Mouse (Mus musculus) heart, adult 2 months (tissue): ENCODE data around the gene Tuba1c. TPM values are rescaled to one million over a fixed set of nuclear protein-coding genes. Genes with fewer than 3 reads are reported as not detected.

Source experiments
- DNase-seq, 2 experiments: peaks; one replicate each; pipeline ENCODE4 v3.0.0; 2021
- H3K27ac ChIP-seq: fragments of 200-600 bp; 2 replicates; pipeline ENCODE4 v1.8.1; 2022
- H3K27me3 ChIP-seq: fragments of 200-500 bp; 2 replicates; pipeline ENCODE4 v1.6.1; 2012; ENCODE audit warnings: mild to moderate bottlenecking, low read length, inconsistent platforms, mixed read lengths; ENCODE audit not compliant: control insufficient read depth, insufficient read depth
- H3K36me3 ChIP-seq: fragments of 200-500 bp; 2 replicates; pipeline ENCODE4 v1.6.1; 2012; ENCODE audit warnings: low read length, inconsistent platforms; ENCODE audit not compliant: control insufficient read depth, insufficient read depth
- H3K4me1 ChIP-seq: fragments of 200-500 bp; 2 replicates; pipeline ENCODE4 v1.6.1; 2011; ENCODE audit warnings: low read length; ENCODE audit not compliant: control insufficient read depth, insufficient read depth
- H3K4me3 ChIP-seq: fragments of 200-600 bp; 2 replicates; pipeline ENCODE4 v1.8.1; 2022
- H3K79me2 ChIP-seq: fragments of 200-500 bp; replicated peaks from 2 replicates; pipeline ENCODE4 v1.6.1; 2012; ENCODE audit warnings: mild to moderate bottlenecking, inconsistent platforms, low read length, moderate library complexity, mixed read lengths; ENCODE audit not compliant: control insufficient read depth, insufficient read depth
- H3K9ac ChIP-seq: fragments of 200-500 bp; 2 replicates; pipeline ENCODE4 v1.6.1; 2012; ENCODE audit warnings: low read depth, mild to moderate bottlenecking, control low read depth, inconsistent platforms, low read length, mixed read lengths
- CTCF ChIP-seq: fragments of 200-600 bp; IDR thresholded peaks from 2 replicates; pipeline ENCODE4 v1.8.1; 2022; ENCODE audit warnings: antibody characterized with exemption, mild to moderate bottlenecking, moderate library complexity
- EP300 ChIP-seq: fragments of 200-500 bp; IDR thresholded peaks from 2 replicates; pipeline ENCODE4 v1.6.1; 2011; ENCODE audit warnings: low read depth, low read length, control low read depth; ENCODE audit not compliant: insufficient read depth
- POLR2A ChIP-seq: fragments of 200-500 bp; IDR thresholded peaks from 2 replicates; pipeline ENCODE4 v1.6.1; 2011; ENCODE audit warnings: mild to moderate bottlenecking, low read depth, low read length, control low read depth; ENCODE audit not compliant: insufficient read depth
- WGBS: fragments of 180-500 bp; shearing (Covaris S2); methylation state at CpG from one replicate; pipeline ENCODE4 v1.1.7; 2018; 5-methylcytosine and 5-hydroxymethylcytosine counted together
- intact Hi-C: fragments of 180-260 bp; cut with DNase I; formaldehyde crosslinking; loops from one replicate; pipeline ENCODE4 v1.15.1; 2025
- polyA plus RNA-seq: library from polyadenylated mRNA; depleted of rRNA; stranded (reverse); fragments of >200 nt; gene quantifications from 2 replicates; pipeline ENCODE4 v1.2.3, GENCODE M21; 2012
- total RNA-seq, 2 experiments: library from RNA; stranded (reverse); gene quantifications; 2 replicates each; pipeline ENCODE4 v1.2.3; 2021

The Tuba1c gene
- total and polyA plus RNA-seq, 3 experiments, result 30.1 to 58.6 (median 39.0) TPM

DNA sequence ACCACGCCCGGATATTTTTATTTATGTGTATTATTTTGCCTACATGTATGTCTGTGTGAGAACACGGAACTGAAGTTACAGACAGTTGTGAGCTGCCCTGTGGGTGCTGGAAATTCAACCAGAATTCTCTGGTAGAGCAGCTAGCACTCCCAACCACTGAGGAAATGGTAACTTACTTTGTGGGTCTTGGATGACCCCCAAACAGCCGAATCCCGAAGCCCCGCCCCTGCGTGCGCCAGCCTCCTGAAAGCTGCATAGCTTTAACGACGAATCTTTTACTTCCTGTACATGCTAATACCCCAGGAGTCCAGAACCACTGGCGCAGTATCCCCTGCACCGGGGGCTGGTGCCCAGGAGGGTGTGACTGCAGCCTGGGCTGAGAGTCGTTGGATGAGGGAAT lies 4.3 kb upstream of the Tuba1c start:
- Histone ChIP-seq H3K36me3 (no peaks in the 10 kb centered on the region), H3K9ac (no peak overlapping the region), H3K4me1 (no peaks in the 10 kb centered on the region; the same call in 1 of the 2 replicates), H3K27me3 (no peaks in the 10 kb centered on the region), H3K27ac (no peak overlapping the region), H3K79me2 (no peaks in the 10 kb centered on the region), H3K4me3 (no peak overlapping the region)
- DNase-seq, result no peak
- intact Hi-C loops, result no loop called here
- no peak for TF ChIP-seq CTCF
- 77% methylated on average over 13 of the region's 13 CpGs for WGBS

DNA sequence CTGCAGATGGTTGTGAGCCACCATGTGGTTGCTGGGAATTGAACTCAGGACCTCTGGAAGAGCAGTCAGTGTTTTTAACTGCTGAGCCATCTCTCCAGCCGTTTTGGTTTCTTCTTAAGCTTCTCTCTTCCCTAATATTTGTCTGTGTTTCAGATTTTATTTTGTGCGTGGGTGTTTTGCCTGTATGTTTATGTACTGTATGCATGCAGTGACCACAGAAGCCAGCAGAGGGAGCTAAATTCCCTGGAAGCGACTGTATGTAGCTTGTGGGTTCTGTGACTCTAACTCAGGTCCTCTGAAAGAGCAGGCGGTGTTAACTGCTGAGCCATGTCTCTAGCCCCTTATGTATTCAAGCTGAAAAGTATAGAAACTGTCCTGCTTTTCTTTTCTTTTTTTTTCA lies 3.4 kb upstream of the Tuba1c start:
- DNase-seq, result no peak
- TF ChIP-seq EP300 (no peak), CTCF (peak; percentile 72)
- no peak overlapping the region for H3K4me3 ChIP-seq
- no peaks in the 10 kb centered on the region for H3K79me2 ChIP-seq
- no peak overlapping the region for H3K27ac ChIP-seq
- WGBS, result 50% methylated on average over 4 of the region's 4 CpGs
- no peaks in the 10 kb centered on the region for H3K27me3 ChIP-seq
- no peak overlapping the region for H3K9ac ChIP-seq
- no peaks in the 10 kb centered on the region for H3K36me3 ChIP-seq
- H3K4me1 ChIP-seq, result no peaks in the 10 kb centered on the region; the same call in 1 of the 2 replicates
- intact Hi-C loops, result no loop called here

DNA sequence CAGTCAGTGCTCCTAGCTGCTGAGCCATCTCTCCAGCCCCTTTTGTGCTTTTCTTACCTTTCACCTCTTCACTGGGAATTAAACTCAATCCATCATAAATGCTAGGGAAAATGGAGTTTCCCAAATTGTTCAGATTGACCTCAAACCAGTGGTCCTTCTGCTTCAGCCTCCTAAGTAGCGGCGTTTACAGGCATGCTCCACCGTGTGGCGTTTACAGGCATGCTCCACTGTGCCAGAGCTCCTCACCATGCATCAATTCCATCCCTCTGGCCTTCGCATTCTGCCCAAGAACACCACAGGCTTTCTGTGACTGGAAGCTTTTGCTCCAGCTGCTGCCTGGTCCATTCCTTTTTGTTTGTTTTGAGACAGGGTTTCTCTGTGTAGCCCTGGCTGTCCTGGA lies 2.6 kb upstream of the Tuba1c start:
- Histone ChIP-seq H3K4me1 (peaks cover 2% of the 10 kb centered on the region), H3K9ac (no peak overlapping the region), H3K79me2 (no peaks in the 10 kb centered on the region; the same call in 1 of the 2 replicates), H3K27me3 (no peaks in the 10 kb centered on the region), H3K27ac (no peak overlapping the region), H3K36me3 (no peaks in the 10 kb centered on the region), H3K4me3 (no peak overlapping the region)
- WGBS, result 78% methylated on average over 5 of the region's 5 CpGs
- DNase-seq, result no peak
- TF ChIP-seq POLR2A, result no peak
- intact Hi-C loops, result no loop called here

DNA sequence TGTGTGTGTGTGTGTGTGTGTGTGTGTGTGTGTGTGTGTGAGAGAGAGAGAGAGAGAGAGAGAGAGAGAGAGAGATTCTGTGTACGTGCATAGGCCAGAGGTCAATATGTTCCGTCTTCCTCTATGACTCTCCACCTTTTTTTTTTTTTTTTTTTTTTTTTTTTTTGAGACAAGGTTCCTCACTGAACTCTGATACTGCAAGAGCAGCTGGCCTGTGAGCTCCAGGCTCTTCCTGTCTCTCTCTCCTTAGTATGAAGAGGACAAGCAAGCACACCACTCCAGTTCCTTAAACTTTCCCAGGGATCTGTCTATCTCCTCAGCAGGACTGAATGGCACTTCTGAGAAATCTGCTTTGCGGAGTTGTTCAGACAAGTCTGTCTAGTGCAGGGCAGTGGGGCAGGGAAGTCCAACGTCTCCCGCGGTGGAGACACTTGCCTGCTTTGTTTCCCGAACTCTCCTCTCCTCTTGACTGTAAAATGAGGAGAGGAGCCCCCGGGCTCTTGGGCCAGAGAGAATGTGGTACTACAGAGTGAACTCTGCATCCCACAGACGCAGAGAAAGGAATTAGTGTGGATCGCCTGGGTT lies 725 bp upstream of the Tuba1c start:
- 11% methylated on average over 10 of the region's 10 CpGs for WGBS
- intact Hi-C loops, result no loop called here
- DNase-seq, result no peak

GRCm38 (mm10) chr15:99030585-99031387 lies 1.1 kb downstream of the Tuba1c start:
- no peaks in the 10 kb centered on the region; the same call in 1 of the 2 replicates for H3K79me2 ChIP-seq
- H3K36me3 ChIP-seq, result peaks cover 9% of the 10 kb centered on the region
- peak; percentile 64 to 65 for DNase-seq
- peak overlapping the region; percentile 69 for H3K9ac ChIP-seq
- peak overlapping the region; percentile 82 for H3K27ac ChIP-seq
- H3K4me1 ChIP-seq, result peaks cover 6% of the 10 kb centered on the region
- peak overlapping the region; percentile 82 for H3K4me3 ChIP-seq
- H3K27me3 ChIP-seq, result no peaks in the 10 kb centered on the region
- WGBS, result 4% methylated on average over 26 of the region's 26 CpGs
- intact Hi-C loops, result no loop called here
- no peak for TF ChIP-seq CTCF
- TF ChIP-seq EP300, result no peak
- TF ChIP-seq POLR2A, result no peak

More for the DNA sequence above, 725 bp upstream of the Tuba1c start:
- Histone ChIP-seq H3K4me1 (peaks cover 6% of the 10 kb centered on the region), H3K27ac (peak overlapping the region; percentile 82), H3K9ac (no peak overlapping the region), H3K4me3 (peak overlapping the region; percentile 82; the same call in 1 of the 2 replicates), H3K36me3 (no peaks in the 10 kb centered on the region; the same call in 1 of the 2 replicates), H3K27me3 (no peaks in the 10 kb centered on the region), H3K79me2 (no peaks in the 10 kb centered on the region; the same call in 1 of the 2 replicates)
- TF ChIP-seq CTCF (no peak), EP300 (no peak)

- no peak overlapping the region; the same call in 1 of the 2 replicates for H3K9ac ChIP-seq
- no peak overlapping the region for H3K27ac ChIP-seq
- DNase-seq, result no peak
- TF ChIP-seq CTCF (no peak), EP300 (no peak), POLR2A (no peak)
- 60% methylated on average over 4 of the region's 4 CpGs for WGBS
- H3K27me3 ChIP-seq, result no peaks in the 10 kb centered on the region
- no peak overlapping the region; the same call in 1 of the 2 replicates for H3K4me3 ChIP-seq
- H3K79me2 ChIP-seq, result no peaks in the 10 kb centered on the region; the same call in 1 of the 2 replicates
- H3K36me3 ChIP-seq, result peaks cover 9% of the 10 kb centered on the region
- peaks cover 6% of the 10 kb centered on the region for H3K4me1 ChIP-seq
- intact Hi-C loops, result no loop called here
These were observed 1.6 kb downstream of the Tuba1c start for GRCm38 (mm10) chr15:99031388-99031675.
